8 mouse cellular contexts compared by ENCODE assay signal in genomic region chr5:115326256-115326831, GRCm38 (mm10). TPM values are rescaled to one million over a fixed set of nuclear protein-coding genes. Genes with fewer than 3 reads are reported as not detected.
A peak's percentile ranks its signal among the peaks of the same experiment; 100 is the strongest.
DNase-seq lines count a peak whose midpoint lies in the region; ATAC-seq lines count a peak whose summit lies in the region.

No protein-coding gene starts in this region.

- peak overlapping the region; percentile 66 for H3K4me2 ChIP-seq in heart, embryonic 16.5 days (ENCODE audit: low read depth, low read length)
- peak overlapping the region; percentile 93 for H3K4me2 ChIP-seq in hindbrain, embryonic 13.5 days

- DNase-seq in heart, postnatal 4 days: no peak
- no peak for DNase-seq in T-cell, adult 2 months (ENCODE audit: low spot score)
- no peak for DNase-seq in ovary, postnatal 14 days (ENCODE audit: low spot score)
- no peak for DNase-seq in cerebellum, postnatal 36 days

- H3K9ac ChIP-seq in heart, embryonic 16.5 days (ENCODE audit: low read length): peak overlapping the region; percentile 97
- peak overlapping the region; percentile 94 for H3K9ac ChIP-seq in hindbrain, embryonic 13.5 days

- H3K4me1 ChIP-seq in heart, embryonic 16.5 days (ENCODE audit: control insufficient read depth, insufficient read depth, low read length): peaks cover 33% of the 10 kb centered on the region
- 0 out of 2 replicates have a peak, but pooled peaks cover 3% of the 10 kb centered on the region for H3K4me1 ChIP-seq in brown adipose tissue, adult 24 weeks (ENCODE audit: control insufficient read depth, insufficient read depth, insufficient read length, low read length)
- peaks cover 42% of the 10 kb centered on the region for H3K4me1 ChIP-seq in hindbrain, embryonic 13.5 days (replicated peaks)

- peak overlapping the region; percentile 96 for H3K4me3 ChIP-seq in heart, embryonic 16.5 days (ENCODE audit: low read length)
- peak overlapping the region; percentile 79 for H3K4me3 ChIP-seq in brown adipose tissue, adult 24 weeks (ENCODE audit: insufficient read depth, low read depth, low read length)
- peak overlapping the region; percentile 98 for H3K4me3 ChIP-seq in hindbrain, embryonic 13.5 days

- H3K27ac ChIP-seq in heart, embryonic 16.5 days (ENCODE audit: low read length): peak overlapping the region; percentile 65
- H3K27ac ChIP-seq in brown adipose tissue, adult 24 weeks (replicated peaks; ENCODE audit: low read depth, low read length): peak overlapping the region; percentile 82
- H3K27ac ChIP-seq in hindbrain, embryonic 13.5 days: peak overlapping the region; percentile 93

- no peaks in the 10 kb centered on the region for H3K9me3 ChIP-seq in heart, embryonic 16.5 days (replicated peaks; ENCODE audit: control insufficient read depth, low read length)
- no peaks in the 10 kb centered on the region for H3K9me3 ChIP-seq in hindbrain, embryonic 13.5 days

- H3K36me3 ChIP-seq in heart, embryonic 16.5 days (ENCODE audit: control insufficient read depth, insufficient read depth): peaks cover 3% of the 10 kb centered on the region; the same call in 1 of the 2 replicates
- peaks cover 15% of the 10 kb centered on the region for H3K36me3 ChIP-seq in hindbrain, embryonic 13.5 days

- peak; percentile 2 for ATAC-seq in heart, embryonic 16.5 days (replicated peaks; ENCODE audit: extremely low read depth, insufficient read depth, low FRiP score)
- ATAC-seq in hindbrain, embryonic 13.5 days (ENCODE audit: low FRiP score): peak; percentile 53
- peak; percentile 40 for ATAC-seq in megakaryocyte progenitor cell, adult 5-6 weeks (replicated peaks; ENCODE audit: poor library complexity)

- 12% methylated on average over 11 of the region's 11 CpGs for WGBS in heart, embryonic 16.5 days
- 31% methylated on average over 11 of the region's 11 CpGs for WGBS in hindbrain, embryonic 13.5 days

- no peaks in the 10 kb centered on the region for H3K27me3 ChIP-seq in heart, embryonic 16.5 days (ENCODE audit: control insufficient read depth, insufficient read depth, low read length)
- no peaks in the 10 kb centered on the region for H3K27me3 ChIP-seq in hindbrain, embryonic 13.5 days

RNA-seq across cellular contexts. Expression of gene Srsf9, which starts 0.6 kb away (rescaled TPM):
- polyA plus RNA-seq in heart, embryonic 16.5 days (2015; fragmentation: Nextera tagmentation; extraction: Ambion mirVana): 94.3 and 131 TPM in 2 replicates
- total RNA-seq in heart, postnatal 4 days (2021): 10 to 100 TPM; 39.1 to 42.4 TPM
- 40.6 and 50.7 TPM in 2 replicates for polyA plus RNA-seq in brown adipose tissue, adult 24 weeks (2012; ENCODE audit: insufficient read depth, insufficient read length, missing spikeins)
- 165 and 181 TPM in 2 replicates for polyA plus RNA-seq in hindbrain, embryonic 13.5 days (2015; fragmentation: Nextera tagmentation; extraction: Ambion mirVana)
- total RNA-seq in megakaryocyte progenitor cell, adult 5-6 weeks (2015): 76.3 and 79.7 TPM in 2 replicates
- 96.3 and 102 TPM in 2 replicates for total RNA-seq in megakaryocyte progenitor cell, adult 5-6 weeks (2017)

RNA-seq across cellular contexts. Expression of gene Gatc, which starts 14.6 kb away (rescaled TPM):
- 22.4 and 24.6 TPM in 2 replicates for polyA plus RNA-seq in heart, embryonic 16.5 days (2015; fragmentation: Nextera tagmentation; extraction: Ambion mirVana)
- total RNA-seq in heart, postnatal 4 days (2021): 10 to 100 TPM; 17.3 to 19.3 TPM
- polyA plus RNA-seq in brown adipose tissue, adult 24 weeks (2012; ENCODE audit: insufficient read depth, insufficient read length, missing spikeins): 35.7 and 45.5 TPM in 2 replicates
- polyA plus RNA-seq in hindbrain, embryonic 13.5 days (2015; fragmentation: Nextera tagmentation; extraction: Ambion mirVana): 31.8 and 32.6 TPM in 2 replicates
- 68.9 and 78.9 TPM in 2 replicates for total RNA-seq in megakaryocyte progenitor cell, adult 5-6 weeks (2015)
- total RNA-seq in megakaryocyte progenitor cell, adult 5-6 weeks (2017): 10.7 and 11.2 TPM in 2 replicates

RNA-seq across cellular contexts. Expression of gene Triap1, which starts 14.7 kb away (rescaled TPM):
- polyA plus RNA-seq in heart, embryonic 16.5 days (2015; fragmentation: Nextera tagmentation; extraction: Ambion mirVana): 39.2 and 40.2 TPM in 2 replicates
- 10 to 100 TPM; 23.4 to 26.8 TPM for total RNA-seq in heart, postnatal 4 days (2021)
- polyA plus RNA-seq in brown adipose tissue, adult 24 weeks (2012; ENCODE audit: insufficient read depth, insufficient read length, missing spikeins): 33.2 and 38.6 TPM in 2 replicates
- 51.7 and 57.6 TPM in 2 replicates for polyA plus RNA-seq in hindbrain, embryonic 13.5 days (2015; fragmentation: Nextera tagmentation; extraction: Ambion mirVana)
- total RNA-seq in megakaryocyte progenitor cell, adult 5-6 weeks (2015): 39.1 and 43.1 TPM in 2 replicates
- total RNA-seq in megakaryocyte progenitor cell, adult 5-6 weeks (2017): 17.7 and 25.3 TPM in 2 replicates

RNA-seq across cellular contexts. Expression of gene Cox6a1, which starts 22.4 kb away (rescaled TPM):
- 1,358 and 1,596 TPM in 2 replicates for polyA plus RNA-seq in heart, embryonic 16.5 days (2015; fragmentation: Nextera tagmentation; extraction: Ambion mirVana)
- total RNA-seq in heart, postnatal 4 days (2021): 100 to 1,000 TPM; 619 to 662 TPM
- polyA plus RNA-seq in brown adipose tissue, adult 24 weeks (2012; ENCODE audit: insufficient read depth, insufficient read length, missing spikeins): 4,430 and 5,347 TPM in 2 replicates
- 1,031 and 1,095 TPM in 2 replicates for polyA plus RNA-seq in hindbrain, embryonic 13.5 days (2015; fragmentation: Nextera tagmentation; extraction: Ambion mirVana)
- total RNA-seq in megakaryocyte progenitor cell, adult 5-6 weeks (2015): 365 and 372 TPM in 2 replicates
- total RNA-seq in megakaryocyte progenitor cell, adult 5-6 weeks (2017): 67.5 and 102 TPM in 2 replicates

RNA-seq across cellular contexts. Expression of gene Dynll1, which starts 25.5 kb away (rescaled TPM):
- polyA plus RNA-seq in heart, embryonic 16.5 days (2015; fragmentation: Nextera tagmentation; extraction: Ambion mirVana): 1,055 and 1,099 TPM in 2 replicates
- 100 to 1,000 TPM; 318 to 355 TPM for total RNA-seq in heart, postnatal 4 days (2021)
- polyA plus RNA-seq in brown adipose tissue, adult 24 weeks (2012; ENCODE audit: insufficient read depth, insufficient read length, missing spikeins): 93.6 and 365 TPM in 2 replicates
- 1,285 and 1,377 TPM in 2 replicates for polyA plus RNA-seq in hindbrain, embryonic 13.5 days (2015; fragmentation: Nextera tagmentation; extraction: Ambion mirVana)
- 690 and 788 TPM in 2 replicates for total RNA-seq in megakaryocyte progenitor cell, adult 5-6 weeks (2015)
- 334 and 365 TPM in 2 replicates for total RNA-seq in megakaryocyte progenitor cell, adult 5-6 weeks (2017)

Comparison
In these comparisons a context has a peak if more than half of its experiments do, and no peak if none do; other contexts are left out.
1. ATAC-seq: peak in every context shown above with its lines; median percentile 53 in hindbrain, embryonic 13.5 days; 40 in megakaryocyte progenitor cell, adult 5-6 weeks; 2 in heart, embryonic 16.5 days.